Mouse (Mus musculus): ENCODE results near the gene Itpr2. TPM values are rescaled to one million over a fixed set of nuclear protein-coding genes. Genes with fewer than 3 reads are reported as not detected.

The Itpr2 gene
- polyA plus RNA-seq, 1 experiment: 1.5 TPM

GRCm38 (mm10) chr6:146513384-146513783 is 11.4 kb upstream of the Itpr2 start:
- TF ChIP-seq GATA1 (IDR thresholded peaks at IDR 0.05; ENCODE audit: borderline replicate concordance, low read length) (no peak), FLI1 (IDR thresholded peaks at IDR 0.05; ENCODE audit: low read length) (no peak)
- H3K4me1 ChIP-seq: peaks cover 40% of the 10 kb centered on the region
- peaks cover 10% of the 10 kb centered on the region for H3K27me3 ChIP-seq (replicated peaks)
- no peak overlapping the region for H3K4me3 ChIP-seq (replicated peaks)
- no peaks in the 10 kb centered on the region for H3K36me3 ChIP-seq (replicated peaks; ENCODE audit: low read length)
- no peaks in the 10 kb centered on the region for H3K9me3 ChIP-seq

GRCm38 (mm10) chr6:146511511-146511910 is 9.5 kb upstream of the Itpr2 start:
- H3K4me1 ChIP-seq: peaks cover 36% of the 10 kb centered on the region
- TF ChIP-seq FLI1 (IDR thresholded peaks at IDR 0.05; ENCODE audit: low read length): no peak
- TF ChIP-seq GATA1 (IDR thresholded peaks at IDR 0.05; ENCODE audit: borderline replicate concordance, low read length): no peak
- H3K36me3 ChIP-seq (replicated peaks; ENCODE audit: low read length): no peaks in the 10 kb centered on the region
- H3K4me3 ChIP-seq (replicated peaks): no peak overlapping the region
- H3K9me3 ChIP-seq: no peaks in the 10 kb centered on the region
- H3K27me3 ChIP-seq (replicated peaks): peaks cover 10% of the 10 kb centered on the region

GRCm38 (mm10) chr6:146509891-146510290 is 7.9 kb upstream of the Itpr2 start:
- H3K36me3 ChIP-seq (replicated peaks; ENCODE audit: low read length): no peaks in the 10 kb centered on the region
- H3K4me3 ChIP-seq (replicated peaks): no peak overlapping the region
- H3K4me1 ChIP-seq: peaks cover 26% of the 10 kb centered on the region
- peaks cover 10% of the 10 kb centered on the region for H3K27me3 ChIP-seq (replicated peaks)
- TF ChIP-seq FLI1 (IDR thresholded peaks at IDR 0.05; ENCODE audit: low read length) (no peak), GATA1 (IDR thresholded peaks at IDR 0.05; ENCODE audit: borderline replicate concordance, low read length) (no peak)
- H3K9me3 ChIP-seq: no peaks in the 10 kb centered on the region

- peaks cover 17% of the 10 kb centered on the region for H3K27me3 ChIP-seq (replicated peaks)
- H3K9me3 ChIP-seq: no peaks in the 10 kb centered on the region
- peaks cover 37% of the 10 kb centered on the region for H3K4me1 ChIP-seq
- H3K4me3 ChIP-seq (replicated peaks): no peak overlapping the region
- TF ChIP-seq GATA1 (IDR thresholded peaks at IDR 0.05; ENCODE audit: borderline replicate concordance, low read length) (no peak), FLI1 (IDR thresholded peaks at IDR 0.05; ENCODE audit: low read length) (no peak)
- peaks cover 2% of the 10 kb centered on the region for H3K36me3 ChIP-seq (replicated peaks; ENCODE audit: low read length)
Observed at GRCm38 (mm10) chr6:146504459-146504858, 2.4 kb upstream of the Itpr2 start.

- H3K4me1 ChIP-seq: peaks cover 49% of the 10 kb centered on the region
- H3K27me3 ChIP-seq (replicated peaks): peaks cover 17% of the 10 kb centered on the region
- TF ChIP-seq FLI1 (IDR thresholded peaks at IDR 0.05; ENCODE audit: low read length) (no peak), GATA1 (IDR thresholded peaks at IDR 0.05; ENCODE audit: borderline replicate concordance, low read length) (no peak)
- no peaks in the 10 kb centered on the region for H3K9me3 ChIP-seq
- peak overlapping the region; percentile 96 for H3K4me3 ChIP-seq (replicated peaks)
- H3K36me3 ChIP-seq (replicated peaks; ENCODE audit: low read length): peaks cover 6% of the 10 kb centered on the region
Observed at GRCm38 (mm10) chr6:146502856-146503255, 833 bp upstream of the Itpr2 start.

- Histone ChIP-seq H3K4me1 (peaks cover 60% of the 10 kb centered on the region), H3K4me3 (replicated peaks) (peak overlapping the region; percentile 96), H3K27me3 (replicated peaks) (peaks cover 17% of the 10 kb centered on the region), H3K9me3 (no peaks in the 10 kb centered on the region), H3K36me3 (replicated peaks; ENCODE audit: low read length) (peaks cover 9% of the 10 kb centered on the region)
- TF ChIP-seq FLI1 (IDR thresholded peaks at IDR 0.05; ENCODE audit: low read length) (no peak), GATA1 (IDR thresholded peaks at IDR 0.05; ENCODE audit: borderline replicate concordance, low read length) (no peak)
Observed at GRCm38 (mm10) chr6:146501316-146501865, 632 bp downstream of the Itpr2 start.

GRCm38 (mm10) chr6:146500771-146501170 is 1.3 kb downstream of the Itpr2 start:
- Histone ChIP-seq H3K27me3 (replicated peaks) (peaks cover 17% of the 10 kb centered on the region), H3K4me3 (replicated peaks) (peak overlapping the region; percentile 96)

GRCm38 (mm10) chr6:146500206-146500605 is 1.8 kb downstream of the Itpr2 start:
- Histone ChIP-seq H3K4me1 (peaks cover 72% of the 10 kb centered on the region), H3K27me3 (replicated peaks) (peaks cover 17% of the 10 kb centered on the region), H3K9me3 (no peaks in the 10 kb centered on the region), H3K4me3 (replicated peaks) (peak overlapping the region; percentile 96), H3K36me3 (replicated peaks; ENCODE audit: low read length) (peaks cover 9% of the 10 kb centered on the region)
- TF ChIP-seq GATA1 (IDR thresholded peaks at IDR 0.05; ENCODE audit: borderline replicate concordance, low read length): no peak
- no peak for TF ChIP-seq FLI1 (IDR thresholded peaks at IDR 0.05; ENCODE audit: low read length)

More at GRCm38 (mm10) chr6:146500771-146501170, 1.3 kb downstream of the Itpr2 start:
- Histone ChIP-seq H3K4me1 (peaks cover 66% of the 10 kb centered on the region), H3K36me3 (replicated peaks; ENCODE audit: low read length) (peaks cover 9% of the 10 kb centered on the region), H3K9me3 (no peaks in the 10 kb centered on the region)
- TF ChIP-seq GATA1 (IDR thresholded peaks at IDR 0.05; ENCODE audit: borderline replicate concordance, low read length) (no peak), FLI1 (IDR thresholded peaks at IDR 0.05; ENCODE audit: low read length) (no peak)

GRCm38 (mm10) chr6:146499566-146499965 is 2.5 kb downstream of the Itpr2 start:
- H3K4me1 ChIP-seq: peaks cover 78% of the 10 kb centered on the region
- no peak for TF ChIP-seq GATA1 (IDR thresholded peaks at IDR 0.05; ENCODE audit: borderline replicate concordance, low read length)
- no peak for TF ChIP-seq FLI1 (IDR thresholded peaks at IDR 0.05; ENCODE audit: low read length)

GRCm38 (mm10) chr6:146498416-146498815 is 3.6 kb downstream of the Itpr2 start:
- Histone ChIP-seq H3K36me3 (replicated peaks; ENCODE audit: low read length) (peaks cover 12% of the 10 kb centered on the region), H3K27me3 (replicated peaks) (peaks cover 6% of the 10 kb centered on the region), H3K4me1 (peaks cover 85% of the 10 kb centered on the region), H3K9me3 (no peaks in the 10 kb centered on the region), H3K4me3 (replicated peaks) (peak overlapping the region; percentile 50)
- TF ChIP-seq FLI1 (IDR thresholded peaks at IDR 0.05; ENCODE audit: low read length) (no peak), GATA1 (IDR thresholded peaks at IDR 0.05; ENCODE audit: borderline replicate concordance, low read length) (no peak)

More at GRCm38 (mm10) chr6:146499566-146499965, 2.5 kb downstream of the Itpr2 start:
- Histone ChIP-seq H3K9me3 (no peaks in the 10 kb centered on the region), H3K27me3 (replicated peaks) (peaks cover 17% of the 10 kb centered on the region), H3K4me3 (replicated peaks) (peak overlapping the region; percentile 96), H3K36me3 (replicated peaks; ENCODE audit: low read length) (peaks cover 9% of the 10 kb centered on the region)

Data from megakaryocyte, embryonic 14.5 days (primary cell).